In the genomic region with DNA sequence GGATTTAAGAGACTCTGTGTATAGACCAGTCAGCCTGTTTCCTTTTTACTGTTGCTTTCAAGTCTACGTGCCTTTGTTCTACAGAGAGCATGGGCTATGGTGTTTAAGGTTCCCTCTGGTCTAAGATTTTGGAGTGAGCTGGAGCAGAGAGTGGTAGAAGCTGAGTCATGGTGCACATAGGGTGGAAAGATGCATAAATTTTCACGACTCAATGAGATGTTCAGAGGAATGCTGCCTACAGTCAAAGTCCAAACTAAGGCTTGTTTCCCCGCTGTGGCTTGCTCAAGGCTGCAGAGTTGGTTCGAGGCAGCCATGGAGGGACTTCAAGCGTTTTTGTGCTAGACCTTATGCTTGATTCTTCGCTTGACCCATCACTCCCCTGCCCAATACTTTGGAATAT, we compare ENCODE assay signal across 21 mouse cellular contexts.
"Had no signal": no experiment of that assay in that cellular context is flagged by ENCODE, and none has a peak within 500 bp of the region (broad histone marks: within the 10 kb centered on the region; RNA-seq: fewer than 3 reads in every experiment).

No protein-coding gene starts in this region.

- H3K27me3 ChIP-seq: lung, embryonic 15.5 days; megakaryocyte, embryonic 14.5 days; midbrain, embryonic 13.5 days; midbrain, embryonic 15.5 days; neural tube, embryonic 13.5 days; neural tube, embryonic 15.5 days had no signal

- H3K4me1 ChIP-seq: megakaryocyte, embryonic 14.5 days; midbrain, embryonic 15.5 days had no signal

- ATAC-seq: lung, postnatal 0 days; midbrain, embryonic 13.5 days; midbrain, embryonic 15.5 days had no signal

- H3K27ac ChIP-seq: lung, embryonic 15.5 days; macrophage; midbrain, embryonic 13.5 days; midbrain, embryonic 15.5 days; neural tube, embryonic 13.5 days; neural tube, embryonic 15.5 days had no signal

- H3K9ac ChIP-seq: lung, embryonic 15.5 days; midbrain, embryonic 13.5 days; midbrain, embryonic 15.5 days; neural tube, embryonic 13.5 days; neural tube, embryonic 15.5 days had no signal

- H3K9me3 ChIP-seq: lung, embryonic 15.5 days; midbrain, embryonic 13.5 days; midbrain, embryonic 15.5 days; neural tube, embryonic 13.5 days; neural tube, embryonic 15.5 days had no signal

- H3K4me3 ChIP-seq: lung, embryonic 15.5 days; megakaryocyte, embryonic 14.5 days; midbrain, embryonic 13.5 days; midbrain, embryonic 15.5 days; myocyte; neural tube, embryonic 13.5 days; neural tube, embryonic 15.5 days had no signal

- H3K4me2 ChIP-seq: lung, embryonic 15.5 days; midbrain, embryonic 11.5 days; midbrain, embryonic 13.5 days; midbrain, embryonic 15.5 days; neural tube, embryonic 13.5 days; neural tube, embryonic 15.5 days had no signal

- DNase-seq: lung, adult 2 months; lung, postnatal 14 days; lung, postnatal 36 days; retina, postnatal 1 day; right cerebral cortex, adult 18-20 months; right cerebral cortex, postnatal 25 days; right cerebral cortex, postnatal 4 days; spleen, adult 18-20 months; thymus, adult 18-20 months; thymus, postnatal 14 days; thymus, postnatal 36 days had no signal
